In genomic region chr4:131322323-131322722, GRCm38 (mm10) we compare ENCODE assay signal across 19 mouse cellular contexts.
DNase-seq lines count a peak whose midpoint lies in the region; ATAC-seq and TF ChIP-seq lines count a peak whose summit lies in the region.
"Had no signal": no experiment of that assay in that cellular context is flagged by ENCODE, and none has a peak within 500 bp of the region (broad histone marks: within the 10 kb centered on the region; RNA-seq: fewer than 3 reads in every experiment).

No protein-coding gene starts in this region.

- H3K4me3 ChIP-seq in hindbrain, embryonic 10.5 days: no peak overlapping the region
- H3K4me3 ChIP-seq in hindbrain, embryonic 13.5 days: no peak overlapping the region
- no peak overlapping the region for H3K4me3 ChIP-seq in midbrain, postnatal 0 days (ENCODE audit: low read depth, low read length)
- H3K4me3 ChIP-seq in midbrain, embryonic 11.5 days (ENCODE audit: low read depth, low read length): no peak overlapping the region
- H3K4me3 ChIP-seq in intestine, postnatal 0 days (ENCODE audit: low read depth, low read length): no peak overlapping the region
- H3K4me3 ChIP-seq: heart, embryonic 10.5 days; hindbrain, embryonic 12.5 days; kidney, embryonic 15.5 days; midbrain, embryonic 13.5 days; neural tube, embryonic 13.5 days had no signal

- H3K27me3 ChIP-seq in hindbrain, embryonic 10.5 days (ENCODE audit: insufficient read depth, poor library complexity, severe bottlenecking): no peaks in the 10 kb centered on the region
- H3K27me3 ChIP-seq in hindbrain, embryonic 13.5 days: no peaks in the 10 kb centered on the region
- no peaks in the 10 kb centered on the region for H3K27me3 ChIP-seq in midbrain, postnatal 0 days (ENCODE audit: insufficient read depth, low read length)
- no peaks in the 10 kb centered on the region for H3K27me3 ChIP-seq in midbrain, embryonic 11.5 days (ENCODE audit: control insufficient read depth, insufficient read depth, low read length)
- no peaks in the 10 kb centered on the region for H3K27me3 ChIP-seq in intestine, postnatal 0 days (replicated peaks; ENCODE audit: control insufficient read depth, insufficient read depth, low read length)
- H3K27me3 ChIP-seq: hindbrain, embryonic 12.5 days; kidney, embryonic 15.5 days; midbrain, embryonic 13.5 days; neural tube, embryonic 13.5 days had no signal

- TF ChIP-seq CTCF in midbrain, postnatal 0 days (IDR thresholded peaks at IDR 0.05): peak; percentile 50
- TF ChIP-seq CTCF in intestine, postnatal 0 days (IDR thresholded peaks at IDR 0.05; ENCODE audit: low read depth): peak; percentile 63

- peaks cover 6% of the 10 kb centered on the region for H3K4me1 ChIP-seq in hindbrain, embryonic 10.5 days (replicated peaks)
- H3K4me1 ChIP-seq in hindbrain, embryonic 13.5 days (replicated peaks): no peaks in the 10 kb centered on the region
- no peaks in the 10 kb centered on the region for H3K4me1 ChIP-seq in midbrain, postnatal 0 days (ENCODE audit: insufficient read depth, low read length)
- H3K4me1 ChIP-seq in midbrain, embryonic 11.5 days (ENCODE audit: control insufficient read depth, insufficient read depth, low read length): no peaks in the 10 kb centered on the region
- no peaks in the 10 kb centered on the region for H3K4me1 ChIP-seq in intestine, postnatal 0 days (replicated peaks; ENCODE audit: control insufficient read depth, insufficient read depth, low read length)
- H3K4me1 ChIP-seq: hindbrain, embryonic 12.5 days; kidney, embryonic 15.5 days; midbrain, embryonic 13.5 days; neural tube, embryonic 13.5 days had no signal

- no peak overlapping the region for H3K9ac ChIP-seq in hindbrain, embryonic 13.5 days
- H3K9ac ChIP-seq in midbrain, postnatal 0 days (replicated peaks; ENCODE audit: low read length, poor library complexity, severe bottlenecking): no peak overlapping the region
- H3K9ac ChIP-seq in midbrain, embryonic 11.5 days (ENCODE audit: low read length): no peak overlapping the region
- no peak overlapping the region for H3K9ac ChIP-seq in intestine, postnatal 0 days (ENCODE audit: low read depth, low read length)
- H3K9ac ChIP-seq: hindbrain, embryonic 12.5 days; kidney, embryonic 15.5 days; midbrain, embryonic 13.5 days; neural tube, embryonic 13.5 days had no signal

- H3K4me2 ChIP-seq in hindbrain, embryonic 13.5 days: no peak overlapping the region
- H3K4me2 ChIP-seq in midbrain, postnatal 0 days (ENCODE audit: low read depth, low read length, poor library complexity, severe bottlenecking): no peak overlapping the region
- H3K4me2 ChIP-seq in midbrain, embryonic 11.5 days: no peak overlapping the region
- H3K4me2 ChIP-seq in intestine, postnatal 0 days (replicated peaks; ENCODE audit: low read depth): no peak overlapping the region
- H3K4me2 ChIP-seq: hindbrain, embryonic 12.5 days; kidney, embryonic 15.5 days; midbrain, embryonic 13.5 days; neural tube, embryonic 13.5 days had no signal

- 77% methylated on average over 5 of the region's 5 CpGs for whole genome bisulfite sequencing in hindbrain, embryonic 10.5 days
- WGBS in hindbrain, embryonic 13.5 days: 89% methylated on average over 5 of the region's 5 CpGs
- WGBS in midbrain, postnatal 0 days: 77% methylated on average over 5 of the region's 5 CpGs
- WGBS in midbrain, embryonic 11.5 days: 89% methylated on average over 5 of the region's 5 CpGs
- 65% methylated on average over 5 of the region's 5 CpGs for WGBS in intestine, postnatal 0 days

- DNase-seq in hindbrain, embryonic 10.5 days (ENCODE audit: low spot score): peak; percentile 12
- no peak for DNase-seq in midbrain, postnatal 0 days (ENCODE audit: low spot score)
- no peak for DNase-seq in midbrain, embryonic 11.5 days (ENCODE audit: low spot score, missing footprints)
- DNase-seq in ovary, adult 18-20 months (ENCODE audit: low spot score): no peak
- no peak for DNase-seq in heart, adult 8-10 months (ENCODE audit: low spot score)
- DNase-seq: B cell, adult 2 months; cerebellum, adult 2 months; layer of hippocampus, postnatal 36 days; lung, adult 18-20 months; right cerebral cortex, postnatal 14 days; thymus, adult 18-20 months; thymus, postnatal 4 days had no signal

- no peaks in the 10 kb centered on the region for H3K36me3 ChIP-seq in hindbrain, embryonic 10.5 days
- no peaks in the 10 kb centered on the region for H3K36me3 ChIP-seq in hindbrain, embryonic 13.5 days
- no peaks in the 10 kb centered on the region for H3K36me3 ChIP-seq in midbrain, postnatal 0 days (ENCODE audit: insufficient read depth, low read length)
- H3K36me3 ChIP-seq in midbrain, embryonic 11.5 days (ENCODE audit: control insufficient read depth, insufficient read depth, low read length): no peaks in the 10 kb centered on the region
- H3K36me3 ChIP-seq in intestine, postnatal 0 days (ENCODE audit: control insufficient read depth, insufficient read depth): no peaks in the 10 kb centered on the region
- H3K36me3 ChIP-seq: heart, embryonic 10.5 days; hindbrain, embryonic 12.5 days; kidney, embryonic 15.5 days; midbrain, embryonic 13.5 days; neural tube, embryonic 13.5 days had no signal

- H3K27ac ChIP-seq in hindbrain, embryonic 10.5 days: no peak overlapping the region
- no peak overlapping the region for H3K27ac ChIP-seq in hindbrain, embryonic 13.5 days
- no peak overlapping the region for H3K27ac ChIP-seq in midbrain, postnatal 0 days (ENCODE audit: low read depth, low read length)
- H3K27ac ChIP-seq in midbrain, embryonic 11.5 days (ENCODE audit: low read depth, low read length): no peak overlapping the region
- no peak overlapping the region for H3K27ac ChIP-seq in intestine, postnatal 0 days (ENCODE audit: low read depth, low read length)
- H3K27ac ChIP-seq: heart, embryonic 10.5 days; hindbrain, embryonic 12.5 days; kidney, embryonic 15.5 days; midbrain, embryonic 13.5 days; neural tube, embryonic 13.5 days had no signal

- no peak for ATAC-seq in hindbrain, embryonic 13.5 days (ENCODE audit: low FRiP score)
- no peak for ATAC-seq in midbrain, postnatal 0 days (ENCODE audit: low FRiP score)
- ATAC-seq in midbrain, embryonic 11.5 days (ENCODE audit: low FRiP score): no peak
- no peak for ATAC-seq in intestine, postnatal 0 days
- ATAC-seq: midbrain, embryonic 13.5 days had no signal

- no peaks in the 10 kb centered on the region for H3K9me3 ChIP-seq in hindbrain, embryonic 10.5 days
- H3K9me3 ChIP-seq in hindbrain, embryonic 13.5 days: no peaks in the 10 kb centered on the region
- no peaks in the 10 kb centered on the region for H3K9me3 ChIP-seq in midbrain, postnatal 0 days (ENCODE audit: low read length)
- no peaks in the 10 kb centered on the region for H3K9me3 ChIP-seq in midbrain, embryonic 11.5 days (ENCODE audit: control insufficient read depth, low read length)
- H3K9me3 ChIP-seq in intestine, postnatal 0 days (ENCODE audit: control insufficient read depth): no peaks in the 10 kb centered on the region
- H3K9me3 ChIP-seq: heart, embryonic 10.5 days; hindbrain, embryonic 12.5 days; kidney, embryonic 15.5 days; midbrain, embryonic 13.5 days; neural tube, embryonic 13.5 days had no signal
